Mouse (Mus musculus) Patski (cell line): Measurements from ENCODE around the gene Dpy19l3. TPM values are rescaled to one million over a fixed set of nuclear protein-coding genes. Genes with fewer than 3 reads are reported as not detected.

Experiments
- ATAC-seq: fragments of 100-300 bp; one replicate; pipeline ENCODE4 v1.8.0; 2021
- CTCF ChIA-PET: fragments of 350-600 bp; sonication (Branson Sonifier 250); formaldehyde crosslinking; loops from one replicate; lab custom pipeline; 2022; ENCODE audit warnings: inconsistent platforms; lab: Charles Lee
- POLR2A ChIA-PET: fragments of 350-600 bp; sonication (Branson Sonifier 250); formaldehyde crosslinking; loops from one replicate; lab custom pipeline; 2022; ENCODE audit warnings: antibody characterized with exemption, inconsistent platforms; lab: Charles Lee
- DNase-seq: peaks from one replicate; pipeline ENCODE4 v3.0.0-alpha.2; 2011; ENCODE audit warnings: low read depth, low spot score
- H3K27me3 ChIP-seq: fragments of 371-371 bp; one replicate; pipeline ENCODE4 v1.5.1; 2021
- CTCF ChIP-seq: fragments of 100-300 bp; IDR thresholded peaks from one replicate; pipeline ENCODE4 v1.5.1; 2021
- in situ Hi-C: fragments of 300-500 bp; cut with MboI; formaldehyde crosslinking; loops from 3 replicates; pipeline ENCODE4 v1.11.1; 2018; ENCODE audit warnings: low pct_unique_long_range_greater_than_20kb, mixed read lengths
- polyA plus RNA-seq: library from polyadenylated mRNA; unstranded; gene quantifications from one replicate; pipeline ENCODE4 v1.2.3, GENCODE M21; 2021

Gene Dpy19l3
- polyA plus RNA-seq, 1 experiment from 2014 or later = 28.4 TPM

DNA sequence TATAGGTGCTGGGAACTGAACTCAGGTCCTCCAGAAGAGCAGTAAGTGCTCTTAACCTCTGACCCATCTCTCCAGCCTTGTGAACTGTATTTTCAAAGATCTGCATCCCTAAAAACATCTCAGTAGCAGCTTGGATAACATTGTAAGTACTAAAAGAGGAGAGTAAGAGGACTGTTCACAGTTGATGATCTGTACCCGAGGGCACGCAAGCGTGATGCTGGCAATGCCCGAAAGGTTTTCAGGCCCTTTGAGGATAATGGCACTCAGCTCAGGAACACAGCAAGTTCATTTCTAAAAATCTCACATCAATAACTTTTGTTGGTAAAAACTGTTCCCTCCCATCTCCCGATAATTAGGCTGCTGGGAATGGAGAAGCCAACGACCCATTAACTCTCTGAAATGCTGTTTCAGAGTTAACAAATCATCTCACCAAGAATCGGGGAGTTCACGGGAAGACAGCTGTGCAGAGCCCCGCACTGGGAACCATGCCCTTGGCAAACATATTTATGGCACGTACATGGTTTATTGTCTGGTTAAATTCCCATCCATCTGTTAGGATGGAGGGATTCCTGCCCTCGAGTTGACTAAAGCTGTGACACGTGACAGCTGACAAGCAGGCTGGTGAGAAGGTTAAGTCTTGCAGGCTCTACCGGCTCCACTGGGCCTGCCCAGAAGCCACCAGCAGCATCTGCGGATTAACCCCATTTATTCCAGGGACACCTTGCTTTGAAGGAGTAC lies 20.8 kb downstream of the Dpy19l3 start:
- DNase-seq (no peak), ATAC-seq (no peak)
- ChIA-PET CTCF (interaction anchor here (1.7 kb wide), 1 partner anchor 17 kb away, joined by 3 read pairs; no protein-coding TSS in a partner anchor), POLR2A (no interaction called here)
- in situ Hi-C loops = no loop called here
- no peak for TF ChIP-seq CTCF
- no peaks in the 10 kb centered on the region for H3K27me3 ChIP-seq

DNA sequence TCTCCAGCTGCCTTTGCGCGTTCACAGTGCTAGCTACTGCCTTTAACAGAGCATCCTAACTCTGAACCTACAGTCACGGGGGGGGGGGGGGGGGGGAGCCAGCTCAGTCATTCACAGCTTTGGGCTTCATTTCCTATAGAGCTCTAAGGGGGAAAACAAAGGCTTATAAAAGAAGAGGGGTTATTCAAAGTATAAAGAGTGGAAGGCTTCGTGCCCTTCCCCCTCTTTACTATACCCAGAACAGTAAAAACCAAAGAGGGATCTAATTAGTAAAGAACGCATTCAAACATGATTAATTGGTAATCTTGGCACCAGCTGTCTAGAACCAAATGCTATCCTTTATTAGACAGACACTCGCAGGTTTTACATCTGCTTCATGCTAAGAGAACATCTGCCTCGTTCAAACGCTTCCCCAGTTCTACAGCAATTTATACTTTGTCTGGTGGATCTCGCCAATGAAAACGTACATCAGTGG lies 21.6 kb downstream of the Dpy19l3 start:
- no peak for TF ChIP-seq CTCF
- DNase-seq (no peak), ATAC-seq (no peak)
- CTCF ChIA-PET = no interaction called here
- in situ Hi-C loops = no loop called here
- POLR2A ChIA-PET = interaction anchor here (0.6 kb wide), 1 partner anchor 23 kb away, joined by 3 read pairs; no protein-coding TSS in a partner anchor
- no peaks in the 10 kb centered on the region for H3K27me3 ChIP-seq

DNA sequence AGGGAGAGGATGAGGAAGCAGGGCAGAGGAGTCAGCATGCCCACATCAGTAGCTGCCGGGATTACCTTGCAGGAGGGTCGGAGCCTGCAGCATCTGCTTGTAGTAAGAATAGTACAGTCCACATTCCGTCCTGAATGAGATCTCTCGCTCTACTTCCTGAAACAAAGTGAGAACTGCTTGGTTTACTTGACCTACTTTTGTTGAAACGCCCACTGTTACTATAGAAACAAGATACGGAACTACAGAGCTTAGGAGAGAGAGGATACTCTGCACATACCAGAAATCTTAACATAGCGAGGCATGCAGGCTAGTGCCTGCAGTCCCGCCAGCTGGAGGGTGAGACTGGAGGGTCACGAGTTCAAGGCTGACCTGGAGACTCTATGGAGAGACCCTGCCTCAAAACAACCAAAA lies 24.6 kb downstream of the Dpy19l3 start:
- in situ Hi-C loops = no loop called here
- no peaks in the 10 kb centered on the region for H3K27me3 ChIP-seq
- no peak for TF ChIP-seq CTCF
- CTCF ChIA-PET = interaction anchor here (0.8 kb wide), 1 partner anchor 9 kb away, joined by 3 read pairs; no protein-coding TSS in a partner anchor
- POLR2A ChIA-PET = no interaction called here
- ATAC-seq = no peak
- no peak for DNase-seq

- DNase-seq (no peak), ATAC-seq (no peak)
- CTCF ChIA-PET = no interaction called here
- POLR2A ChIA-PET = no interaction called here
- no peak for TF ChIP-seq CTCF
- no peaks in the 10 kb centered on the region for H3K27me3 ChIP-seq
- in situ Hi-C loops = no loop called here
Observed at GRCm38 (mm10) chr7:35728376-35728775, 25.9 kb downstream of the Dpy19l3 start.

DNA sequence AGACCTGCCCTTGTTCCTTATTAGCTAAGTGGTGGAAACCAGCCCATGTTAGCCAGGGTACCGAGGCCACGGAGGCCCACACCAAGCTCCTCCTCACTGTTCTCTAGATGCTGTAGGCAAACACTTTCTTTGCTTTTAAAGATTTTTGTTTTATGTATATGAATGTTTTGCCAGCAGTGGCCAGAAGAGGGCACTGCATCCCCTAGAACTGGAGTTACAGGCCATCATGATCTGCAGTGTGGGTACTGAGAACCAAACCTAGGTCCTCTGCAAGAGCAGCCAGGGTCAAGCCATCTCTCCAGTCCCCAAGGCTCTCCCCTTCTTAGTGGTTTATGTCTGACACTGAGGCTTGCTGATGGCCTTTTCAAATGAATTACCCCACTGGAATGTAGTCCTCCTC lies 31.2 kb downstream of the Dpy19l3 start:
- ATAC-seq (no peak), DNase-seq (no peak)
- peak; percentile 42 for TF ChIP-seq CTCF
- in situ Hi-C loops = no loop called here
- ChIA-PET POLR2A (no interaction called here), CTCF (interaction anchor here (1.5 kb wide), 1 partner anchor 15 kb away, joined by 3 read pairs; no protein-coding TSS in a partner anchor)
- no peaks in the 10 kb centered on the region for H3K27me3 ChIP-seq

- ATAC-seq (peak; percentile 54), DNase-seq (no peak)
- H3K27me3 ChIP-seq = no peaks in the 10 kb centered on the region
- TF ChIP-seq CTCF = peak; percentile 54
- ChIA-PET CTCF (interaction anchor here (0.6 kb wide), 1 partner anchor 21 kb away, joined by 3 read pairs; no protein-coding TSS in a partner anchor), POLR2A (no interaction called here)
- in situ Hi-C loops = no loop called here
Observed at GRCm38 (mm10) chr7:35718421-35719178, 35.7 kb downstream of the Dpy19l3 start.

- DNase-seq (no peak), ATAC-seq (no peak)
- H3K27me3 ChIP-seq = no peaks in the 10 kb centered on the region
- no peak for TF ChIP-seq CTCF
- POLR2A ChIA-PET = no interaction called here
- in situ Hi-C loops = no loop called here
- CTCF ChIA-PET = no interaction called here
Observed at GRCm38 (mm10) chr7:35710366-35710765, 43.9 kb downstream of the Dpy19l3 start.

DNA sequence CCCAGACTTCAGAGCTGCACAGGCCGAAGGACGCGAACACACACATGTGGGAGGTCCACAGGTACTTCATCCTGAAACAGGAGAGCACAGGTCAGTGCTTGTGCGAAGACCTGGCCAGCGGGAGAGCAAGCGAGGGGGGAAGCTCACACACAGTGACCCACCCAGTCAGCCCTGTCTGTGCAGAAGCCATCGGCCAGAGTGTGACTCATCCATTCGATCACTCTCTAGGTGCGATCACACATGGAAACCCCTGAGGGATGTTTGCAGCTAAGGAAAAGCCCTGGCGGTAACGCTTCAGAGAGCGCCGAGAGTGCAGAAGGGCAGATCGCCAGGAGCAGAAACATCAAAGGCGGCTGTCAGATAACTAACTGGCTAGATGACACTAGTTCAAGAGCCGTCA lies 46.2 kb downstream of the Dpy19l3 start:
- ATAC-seq (peak; percentile 96), DNase-seq (peak; percentile 46)
- no peaks in the 10 kb centered on the region for H3K27me3 ChIP-seq
- ChIA-PET POLR2A (no interaction called here), CTCF (interaction anchor here (0.9 kb wide), 2 partner anchors 15 to 31 kb away, joined by 3 to 4 read pairs; no protein-coding TSS in a partner anchor)
- in situ Hi-C loops = no loop called here
- TF ChIP-seq CTCF = no peak

DNA sequence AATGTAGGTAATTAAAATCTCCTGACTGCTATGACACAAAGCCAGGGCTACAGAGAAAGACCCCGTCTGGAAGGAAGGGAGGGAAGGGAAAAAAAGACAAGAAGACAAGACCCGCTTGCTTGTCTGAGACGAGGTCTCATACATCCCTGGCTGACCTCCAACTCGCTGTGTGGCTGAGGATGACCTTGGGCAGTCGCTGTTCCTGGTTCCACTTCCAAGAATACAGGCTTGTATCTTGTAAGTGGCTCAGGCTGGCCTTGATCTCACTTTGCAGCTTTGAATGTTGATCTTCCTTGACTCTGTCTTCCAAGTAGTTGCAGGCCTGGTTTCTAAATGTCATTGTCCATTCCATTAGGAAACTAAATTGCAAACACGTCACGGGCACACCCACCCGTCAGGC lies 55.2 kb downstream of the Dpy19l3 start:
- no peak for ATAC-seq

GRCm38 (mm10) chr7:35698073-35698472 lies 56.2 kb downstream of the Dpy19l3 start:
- POLR2A ChIA-PET = no interaction called here
- in situ Hi-C loops = loop anchor here (25.0 kb wide), 1 partner anchor 1664 kb away; no protein-coding TSS in a partner anchor
- CTCF ChIA-PET = interaction anchor here (1.4 kb wide), 1 partner anchor 12 kb away, joined by 7 read pairs; no protein-coding TSS in a partner anchor
- TF ChIP-seq CTCF = no peak
- DNase-seq (no peak), ATAC-seq (no peak)
- H3K27me3 ChIP-seq = no peaks in the 10 kb centered on the region

More for the DNA sequence above, 55.2 kb downstream of the Dpy19l3 start:
- DNase-seq = no peak
- TF ChIP-seq CTCF = no peak
- ChIA-PET CTCF (no interaction called here), POLR2A (no interaction called here)
- H3K27me3 ChIP-seq = no peaks in the 10 kb centered on the region
- in situ Hi-C loops = loop anchor here (25.0 kb wide), 1 partner anchor 1663 kb away; no protein-coding TSS in a partner anchor
